Mouse (Mus musculus) midbrain, postnatal 0 days (tissue): Measurements from ENCODE around the gene Olfr657. TPM values are rescaled to one million over a fixed set of nuclear protein-coding genes. Genes with fewer than 3 reads are reported as not detected.

Experiments used
- ATAC-seq: fragments of 200-750 bp; cut with Nextera tagmentation; 2 replicates; pipeline ENCODE4 v1.8.0; 2017; ENCODE audit warnings: moderate number of reproducible peaks, mild to moderate bottlenecking, moderate TSS enrichment, moderate library complexity; ENCODE audit not compliant: low FRiP score
- DNase-seq: peaks from one replicate; pipeline ENCODE4 v3.0.0-alpha.2; 2015; ENCODE audit warnings: low spot score
- H3K27ac ChIP-seq: fragments of 300-500 bp; sonication (generic); 2 replicates; pipeline ENCODE4 v1.5.1; 2014; ENCODE audit warnings: low read depth, mild to moderate bottlenecking, low read length, mixed read lengths
- H3K27me3 ChIP-seq: fragments of 300-500 bp; sonication (generic); 2 replicates; pipeline ENCODE4 v1.6.1; 2014; ENCODE audit warnings: low read length, control low read depth, mixed read lengths; ENCODE audit not compliant: insufficient read depth
- H3K36me3 ChIP-seq: fragments of 300-500 bp; sonication (generic); 2 replicates; pipeline ENCODE4 v1.6.1; 2014; ENCODE audit warnings: low read length, control low read depth, mixed read lengths; ENCODE audit not compliant: insufficient read depth
- H3K4me1 ChIP-seq: fragments of 300-500 bp; sonication (generic); 2 replicates; pipeline ENCODE4 v1.6.1; 2014; ENCODE audit warnings: mild to moderate bottlenecking, control low read depth, antibody characterized with exemption, low read length, mixed read lengths; ENCODE audit not compliant: insufficient read depth
- H3K4me2 ChIP-seq: fragments of 300-500 bp; sonication (generic); 2 replicates; pipeline ENCODE4 v1.6.1; 2014; ENCODE audit warnings: low read depth, mild to moderate bottlenecking, low read length, mixed read lengths; ENCODE audit not compliant: poor library complexity, severe bottlenecking
- H3K4me3 ChIP-seq: fragments of 300-500 bp; sonication (generic); 2 replicates; pipeline ENCODE4 v1.5.1; 2014; ENCODE audit warnings: low read depth, mild to moderate bottlenecking, low read length, moderate library complexity
- H3K9ac ChIP-seq: fragments of 300-500 bp; sonication (generic); replicated peaks from 2 replicates; pipeline ENCODE4 v1.6.1; 2014; ENCODE audit warnings: mild to moderate bottlenecking, low read length, moderate library complexity, mixed read lengths; ENCODE audit not compliant: poor library complexity, severe bottlenecking
- H3K9me3 ChIP-seq: fragments of 300-500 bp; sonication (generic); 2 replicates; pipeline ENCODE4 v1.6.1; 2016; ENCODE audit warnings: low read length, control low read depth
- CTCF ChIP-seq: IDR thresholded peaks from 2 replicates; pipeline ENCODE4 v1.5.1; 2016; ENCODE audit warnings: antibody characterized with exemption, mild to moderate bottlenecking
- WGBS: fragments of 180-500 bp; shearing (Covaris S2); extraction: QIAGEN DNeasy Blood & Tissue Kit; methylation state at CpG from one replicate; pipeline ENCODE4 v1.1.7; 2014; 5-methylcytosine and 5-hydroxymethylcytosine counted together
- polyA plus RNA-seq: library from polyadenylated mRNA; unstranded; fragments of >200 nt; fragmentation: Nextera tagmentation; extraction: Ambion mirVana; gene quantifications from 2 replicates; pipeline ENCODE4 v1.2.1, GENCODE M21; 2015
- total RNA-seq: library from RNA; depleted of rRNA; stranded (reverse); fragments of >200 nt; gene quantifications from 2 replicates; pipeline ENCODE4 v1.2.3, GENCODE M21; 2014

The Olfr657 gene
- total and polyA plus RNA-seq, 2 experiments from 2014 or later: not detected

DNA sequence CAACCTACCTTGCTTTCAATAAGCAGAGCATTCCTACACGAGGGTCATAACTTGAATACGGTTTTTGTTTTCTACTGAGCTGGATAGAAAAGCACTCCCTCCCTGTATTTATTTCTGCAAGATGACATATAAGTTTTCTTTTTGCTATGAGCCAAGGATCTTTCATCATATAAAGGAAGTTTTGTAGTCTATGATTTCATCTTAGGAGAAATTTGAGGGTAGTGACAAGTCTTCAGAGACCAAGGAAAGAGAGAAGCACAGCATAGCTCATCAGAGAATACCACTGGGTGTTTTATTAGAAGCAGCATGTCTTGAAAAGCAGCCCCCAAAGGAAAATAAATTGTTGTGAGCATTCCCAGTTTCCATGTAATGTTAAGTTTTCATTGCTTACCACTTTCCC, 22.9 kb upstream of the Olfr657 start, which contains the start of gene Olfr655:
Gene Olfr655 (minus strand): TSS at position 101 of the 400 bp plus-strand sequence.
- ATAC-seq (no peak), DNase-seq (no peak)

DNA sequence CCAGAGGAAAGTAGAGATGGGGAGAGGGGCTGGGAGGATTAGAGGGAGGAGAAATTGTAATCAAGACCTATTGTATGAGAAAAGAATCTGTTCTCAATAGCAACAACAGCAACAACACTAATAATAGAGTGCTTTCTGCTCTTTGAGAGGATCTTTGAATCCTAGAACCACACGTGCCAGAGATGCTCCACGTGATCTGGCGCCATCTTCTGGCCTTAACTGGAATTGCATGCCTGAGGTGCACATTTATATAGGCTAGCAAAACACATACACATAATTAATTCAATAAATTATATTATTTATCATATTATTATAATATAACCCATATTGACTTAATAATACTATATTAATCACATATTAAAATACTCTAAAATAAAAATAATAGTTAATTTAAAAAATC, 21.4 kb upstream of the Olfr657 start:
- Histone ChIP-seq H3K27me3 (no peaks in the 10 kb centered on the region), H3K4me2 (no peak overlapping the region), H3K27ac (no peak overlapping the region), H3K36me3 (no peaks in the 10 kb centered on the region), H3K4me1 (no peaks in the 10 kb centered on the region), H3K9me3 (no peaks in the 10 kb centered on the region), H3K9ac (no peak overlapping the region), H3K4me3 (no peak overlapping the region)
- 1% methylated on average over 3 of the region's 3 CpGs for WGBS
- DNase-seq (no peak), ATAC-seq (no peak)
- TF ChIP-seq CTCF: peak; percentile 61

More for the DNA sequence above, 22.9 kb upstream of the Olfr657 start, which contains the start of gene Olfr655:
- H3K4me1 ChIP-seq: no peaks in the 10 kb centered on the region
- no peaks in the 10 kb centered on the region for H3K36me3 ChIP-seq
- H3K4me2 ChIP-seq: no peak within 1 kb of the TSS
- H3K4me3 ChIP-seq: no peak within 1 kb of the TSS
- no peak within 1 kb of the TSS for H3K9ac ChIP-seq
- H3K9me3 ChIP-seq: no peaks in the 10 kb centered on the region
- no peak within 1 kb of the TSS for H3K27ac ChIP-seq
- 89% methylated on average over 2 of the region's 2 CpGs for WGBS
- no peaks in the 10 kb centered on the region for H3K27me3 ChIP-seq
- TF ChIP-seq CTCF: no peak

DNA sequence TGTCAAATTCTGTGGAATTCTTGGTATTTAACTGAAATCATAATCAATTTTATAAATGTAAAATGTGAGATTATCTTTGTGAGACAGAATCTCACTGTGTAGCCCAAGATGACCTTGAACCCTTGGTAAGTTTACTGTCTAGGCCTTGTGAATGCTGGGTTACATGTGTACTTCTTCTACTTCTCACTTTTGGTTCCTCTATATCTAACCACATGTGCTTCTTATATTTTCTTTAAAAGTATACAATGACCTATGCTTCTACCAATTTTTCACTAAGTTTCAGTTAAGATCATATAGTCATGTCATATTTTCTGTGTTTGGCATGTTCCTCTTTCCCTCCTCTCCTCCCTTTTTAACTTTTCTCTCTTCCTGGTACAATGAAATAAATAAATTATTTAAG, 19.9 kb upstream of the Olfr657 start:
- no peak overlapping the region for H3K4me3 ChIP-seq
- H3K4me2 ChIP-seq: no peak overlapping the region
- no peak for TF ChIP-seq CTCF
- no peak overlapping the region for H3K9ac ChIP-seq
- DNase-seq (no peak), ATAC-seq (no peak)
- H3K27ac ChIP-seq: no peak overlapping the region
- H3K4me1 ChIP-seq: no peaks in the 10 kb centered on the region
- no peaks in the 10 kb centered on the region for H3K9me3 ChIP-seq
- H3K36me3 ChIP-seq: no peaks in the 10 kb centered on the region
- H3K27me3 ChIP-seq: no peaks in the 10 kb centered on the region

DNA sequence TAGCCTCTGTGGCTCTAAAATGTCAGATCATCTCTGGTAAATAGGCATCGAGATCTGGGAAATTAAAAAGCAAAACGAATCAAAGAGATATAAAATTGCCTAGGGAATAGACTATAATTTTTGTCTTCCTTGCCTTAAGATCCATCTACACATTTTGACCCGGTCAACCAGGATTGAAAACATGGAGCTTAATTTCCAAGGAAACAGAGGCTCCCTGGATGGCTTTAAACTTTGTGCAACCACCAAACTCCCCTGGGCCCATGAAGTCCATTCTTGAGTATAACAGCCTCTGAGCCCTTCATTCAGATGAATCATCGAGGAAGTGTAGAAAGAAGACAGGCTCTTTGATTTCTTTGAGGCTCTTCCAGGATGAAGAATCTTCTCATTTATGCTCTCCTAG, 10.9 kb upstream of the Olfr657 start, which contains the start of gene Olfr656:
Gene Olfr656 (plus strand): TSS at position 301 of the 400 bp plus-strand sequence.
- no peaks in the 10 kb centered on the region for H3K9me3 ChIP-seq
- H3K4me1 ChIP-seq: no peaks in the 10 kb centered on the region
- no peaks in the 10 kb centered on the region for H3K36me3 ChIP-seq
- TF ChIP-seq CTCF: no peak
- WGBS: 62% methylated on average over 4 of the region's 4 CpGs
- H3K27ac ChIP-seq: no peak within 1 kb of the TSS
- no peak for DNase-seq
- H3K9ac ChIP-seq: no peak within 1 kb of the TSS
- H3K27me3 ChIP-seq: no peaks in the 10 kb centered on the region
- no peak within 1 kb of the TSS for H3K4me3 ChIP-seq
- H3K4me2 ChIP-seq: no peak within 1 kb of the TSS
- no peak for ATAC-seq

DNA sequence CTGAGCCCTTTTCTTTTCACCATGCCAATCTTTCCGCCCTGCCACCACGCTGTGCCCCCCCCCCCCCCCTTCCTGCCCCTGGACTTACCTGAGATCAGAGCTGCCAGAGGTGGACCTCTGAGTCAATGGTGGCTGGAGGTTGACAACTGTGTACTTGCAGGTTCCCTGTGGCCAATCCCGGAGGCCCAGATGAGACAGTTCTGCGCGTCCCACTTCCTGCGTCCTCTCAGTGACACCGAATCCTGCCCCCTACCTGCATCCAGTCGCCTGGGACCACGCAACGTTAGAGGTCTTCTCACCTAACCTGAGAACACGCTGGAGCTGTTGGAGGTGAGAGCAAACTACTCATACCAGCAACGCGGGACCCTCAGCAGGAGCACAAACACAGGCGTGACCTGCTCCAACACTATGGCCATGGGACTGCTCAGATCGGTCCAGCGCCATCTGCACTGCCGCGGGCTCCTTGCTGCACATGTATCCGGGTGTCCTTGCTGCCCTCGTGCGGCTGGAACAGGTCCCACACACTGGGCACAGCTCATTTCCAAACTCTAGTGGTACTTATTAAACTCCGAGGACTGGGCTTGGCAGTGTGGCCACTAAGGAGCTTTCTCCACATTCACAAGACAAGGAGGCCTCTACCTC, 22.4 kb downstream of the Olfr657 start, which contains the start of gene Olfr658:
Gene Olfr658 (minus strand): TSS at position 465 of the 642 bp plus-strand sequence.
- H3K36me3 ChIP-seq: no peaks in the 10 kb centered on the region
- DNase-seq (peak; percentile 51), ATAC-seq (peak; percentile 73)
- no peaks in the 10 kb centered on the region for H3K9me3 ChIP-seq
- no peak within 1 kb of the TSS for H3K27ac ChIP-seq
- H3K4me3 ChIP-seq: peak within 1 kb of the TSS; percentile 18
- no peak within 1 kb of the TSS for H3K9ac ChIP-seq
- peak within 1 kb of the TSS; percentile 39; the same call in 1 of the 2 replicates for H3K4me2 ChIP-seq
- 29% methylated on average over 21 of the region's 22 CpGs for WGBS
- H3K27me3 ChIP-seq: no peaks in the 10 kb centered on the region
- TF ChIP-seq CTCF: peak; percentile 71
- no peaks in the 10 kb centered on the region for H3K4me1 ChIP-seq

DNA sequence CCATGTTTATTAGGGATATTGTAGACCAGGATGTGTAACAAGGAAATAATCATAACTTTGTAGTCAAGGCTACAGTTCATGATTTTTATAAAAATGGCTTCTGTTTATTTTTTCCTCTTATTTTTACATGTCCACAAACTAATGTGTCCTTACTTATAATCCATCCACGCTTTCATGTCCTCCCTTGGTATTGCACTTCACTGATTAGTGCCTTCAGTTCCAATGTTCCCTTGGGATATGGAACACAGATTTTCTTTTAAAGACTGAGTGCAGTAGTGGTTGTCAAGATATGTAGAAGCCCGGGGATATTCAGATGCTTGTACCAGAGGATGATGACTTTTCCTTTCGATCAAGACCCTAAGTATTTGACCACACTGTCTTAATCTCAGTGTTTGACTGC, 41.9 kb downstream of the Olfr657 start, which contains the start of gene Olfr659:
Gene Olfr659 (plus strand): TSS at position 301 of the 400 bp plus-strand sequence.
- no peaks in the 10 kb centered on the region for H3K27me3 ChIP-seq
- no peaks in the 10 kb centered on the region for H3K9me3 ChIP-seq
- H3K36me3 ChIP-seq: no peaks in the 10 kb centered on the region
- 90% methylated on average over 3 of the region's 3 CpGs for WGBS
- H3K9ac ChIP-seq: no peak within 1 kb of the TSS
- H3K4me2 ChIP-seq: no peak within 1 kb of the TSS
- no peaks in the 10 kb centered on the region for H3K4me1 ChIP-seq
- no peak within 1 kb of the TSS for H3K27ac ChIP-seq
- TF ChIP-seq CTCF: no peak
- ATAC-seq (no peak), DNase-seq (no peak)
- no peak within 1 kb of the TSS for H3K4me3 ChIP-seq
